Mouse (Mus musculus): ENCODE measurements around the gene Slc2a4.

Gene Slc2a4

GRCm38 (mm10) chr11:69948066-69948762, at the start of gene Slc2a4:
Gene Slc2a4 (minus strand): TSS chr11:69948188.
- DNase-seq (ENCODE audit: low spot score), result peak; percentile 96

- DNase-seq (ENCODE audit: low spot score), result peak; percentile 84
Observed at GRCm38 (mm10) chr11:69997070-69997509, 49.1 kb upstream of the Slc2a4 start.

GRCm38 (mm10) chr11:69996161-69997061, 48.4 kb upstream of the Slc2a4 start:
- peak; percentile 49 for DNase-seq (ENCODE audit: low spot score)

GRCm38 (mm10) chr11:69995391-69995960, 47.5 kb upstream of the Slc2a4 start, which contains the start of gene Phf23:
Gene Phf23 (plus strand): TSS chr11:69995777.
- DNase-seq (ENCODE audit: low spot score), result peak; percentile 98

- no peak for DNase-seq (ENCODE audit: low spot score)
Observed at GRCm38 (mm10) chr11:69994401-69995090, 46.6 kb upstream of the Slc2a4 start.

GRCm38 (mm10) chr11:69992932-69993331, 44.9 kb upstream of the Slc2a4 start:
- no peak for DNase-seq (ENCODE audit: low spot score)

- DNase-seq (ENCODE audit: low spot score), result no peak
Observed at GRCm38 (mm10) chr11:69992396-69992795, 44.4 kb upstream of the Slc2a4 start.

- DNase-seq (ENCODE audit: low spot score), result peak; percentile 12
Observed at GRCm38 (mm10) chr11:69991711-69992110, 43.7 kb upstream of the Slc2a4 start.

GRCm38 (mm10) chr11:69990850-69991691, 43.1 kb upstream of the Slc2a4 start, which contains the start of gene Gabarap:
Gene Gabarap (plus strand): TSS chr11:69991143.
- peak; percentile 98 for DNase-seq (ENCODE audit: low spot score)

- DNase-seq (ENCODE audit: low spot score), result no peak
Observed at GRCm38 (mm10) chr11:69989949-69990348, 42.0 kb upstream of the Slc2a4 start.

GRCm38 (mm10) chr11:69984431-69984830, 36.4 kb upstream of the Slc2a4 start:
- DNase-seq (ENCODE audit: low spot score), result no peak

GRCm38 (mm10) chr11:69983377-69983776, 35.4 kb upstream of the Slc2a4 start:
- DNase-seq (ENCODE audit: low spot score), result no peak

GRCm38 (mm10) chr11:69982877-69983276, 34.9 kb upstream of the Slc2a4 start:
- no peak for DNase-seq (ENCODE audit: low spot score)

- no peak for DNase-seq (ENCODE audit: low spot score)
Observed at GRCm38 (mm10) chr11:69982225-69982624, 34.2 kb upstream of the Slc2a4 start, which contains the start of gene Elp5. Gene Elp5 (minus strand): TSS chr11:69982517.

GRCm38 (mm10) chr11:69981141-69981762, 33.3 kb upstream of the Slc2a4 start, which contains the start of gene Ctdnep1:
Gene Ctdnep1 (plus strand): TSS chr11:69981156.
- no peak for DNase-seq (ENCODE audit: low spot score)

GRCm38 (mm10) chr11:69980196-69981140, 32.5 kb upstream of the Slc2a4 start:
- DNase-seq (ENCODE audit: low spot score), result peak; percentile 99

GRCm38 (mm10) chr11:69979827-69980195, 31.8 kb upstream of the Slc2a4 start:
- no peak for DNase-seq (ENCODE audit: low spot score)

GRCm38 (mm10) chr11:69976271-69976670, 28.3 kb upstream of the Slc2a4 start:
- no peak for DNase-seq (ENCODE audit: low spot score)

GRCm38 (mm10) chr11:69974907-69975306, 26.9 kb upstream of the Slc2a4 start:
- DNase-seq (ENCODE audit: low spot score), result no peak
